Mouse (Mus musculus): Measurements from ENCODE around the gene Golga7b. TPM values are rescaled to one million over a fixed set of nuclear protein-coding genes. Genes with fewer than 3 reads are reported as not detected.

Gene Golga7b
- total RNA-seq (2017), result not detected in 3 replicates

DNA sequence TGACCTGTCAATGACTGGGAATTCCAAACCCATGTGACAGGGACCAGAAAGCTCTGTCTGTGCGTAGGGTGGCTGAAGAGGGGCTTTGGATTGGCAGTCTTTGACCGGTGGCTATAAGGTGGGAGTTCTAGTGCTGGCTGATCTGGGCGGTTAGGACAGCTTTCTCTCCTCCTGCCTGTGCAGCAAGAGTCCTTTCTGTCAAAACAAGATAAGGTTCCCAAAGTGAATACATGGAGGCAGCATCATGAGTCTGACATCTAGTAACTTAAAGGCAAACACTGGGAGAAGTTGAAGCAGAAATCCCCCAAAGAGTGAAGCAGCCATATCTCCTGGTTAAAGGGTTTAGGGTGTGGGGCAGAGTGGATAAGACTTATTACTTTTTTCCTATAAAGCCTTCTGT lies at the start of gene Golga7b:
Gene Golga7b (plus strand): TSS at position 56 of the 400 bp plus-strand sequence.
- ATAC-seq (replicated peaks; ENCODE audit: insufficient number of reproducible peaks, low FRiP score, low TSS enrichment, poor library complexity, severe bottlenecking), result no peak

GRCm38 (mm10) chr19:42198026-42198425 lies 49.3 kb upstream of the Golga7b start:
- no peak for ATAC-seq (replicated peaks; ENCODE audit: insufficient number of reproducible peaks, low FRiP score, low TSS enrichment, poor library complexity, severe bottlenecking)

DNA sequence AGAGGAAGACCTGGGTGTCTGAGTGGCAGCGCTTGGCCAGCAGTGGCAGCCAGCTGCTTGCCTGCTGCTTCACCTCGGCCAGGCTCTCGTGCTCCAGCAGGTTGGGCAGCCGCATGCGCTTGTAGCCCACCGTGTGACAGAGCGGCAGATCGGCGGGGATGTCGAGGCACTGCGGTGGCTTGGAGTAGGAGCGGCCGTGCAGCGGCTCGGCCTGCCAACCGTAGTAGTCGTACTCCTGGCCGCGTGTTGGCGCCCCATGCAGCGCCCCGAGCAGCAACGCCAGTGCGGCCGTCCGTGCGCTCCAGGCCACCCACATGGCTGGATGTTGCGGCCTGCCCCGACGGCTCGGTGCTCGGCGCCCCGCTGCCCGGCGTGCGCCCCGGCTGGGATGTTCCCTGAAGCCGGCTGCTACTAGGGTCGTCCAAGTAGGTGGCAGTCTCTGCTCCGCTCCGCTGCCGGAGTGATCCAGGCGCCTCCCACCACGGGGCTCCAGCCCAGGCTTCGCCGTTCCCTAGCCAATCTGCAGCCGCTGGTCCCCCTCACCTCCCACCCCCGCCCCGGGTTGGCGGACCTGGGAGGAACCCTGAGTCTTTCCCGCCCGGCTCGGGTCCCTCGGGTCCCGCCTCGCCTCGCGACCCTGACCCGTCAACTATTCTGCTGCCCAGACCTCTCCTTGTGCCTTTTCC lies 45.5 kb upstream of the Golga7b start, which contains the start of gene Sfrp5:
Gene Sfrp5 (minus strand): TSS at position 557 of the 686 bp plus-strand sequence.
- no peak for ATAC-seq (replicated peaks; ENCODE audit: insufficient number of reproducible peaks, low FRiP score, low TSS enrichment, poor library complexity, severe bottlenecking)

DNA sequence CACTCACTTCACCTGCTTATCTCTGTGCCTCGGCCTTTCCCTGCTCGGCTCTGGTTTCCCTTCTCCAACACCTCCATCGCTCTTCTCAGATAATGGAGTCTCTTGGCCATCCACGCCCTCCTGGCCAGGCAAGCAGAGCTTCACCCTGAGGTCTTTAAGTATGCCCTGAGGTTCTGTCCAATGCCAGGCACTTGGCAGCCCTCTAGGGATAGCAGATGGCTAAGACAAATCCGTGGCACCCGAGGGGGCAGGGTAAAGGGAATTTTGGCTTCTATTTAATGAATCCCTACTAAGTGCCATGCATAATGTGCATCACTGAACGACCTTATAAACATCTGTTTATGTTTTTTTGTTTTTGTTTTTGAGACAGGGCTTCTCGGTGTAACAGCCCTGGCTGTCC lies 44.9 kb upstream of the Golga7b start:
- no peak for ATAC-seq (replicated peaks; ENCODE audit: insufficient number of reproducible peaks, low FRiP score, low TSS enrichment, poor library complexity, severe bottlenecking)

GRCm38 (mm10) chr19:42204306-42204705 lies 43.1 kb upstream of the Golga7b start:
- no peak for ATAC-seq (replicated peaks; ENCODE audit: insufficient number of reproducible peaks, low FRiP score, low TSS enrichment, poor library complexity, severe bottlenecking)

- ATAC-seq (replicated peaks; ENCODE audit: insufficient number of reproducible peaks, low FRiP score, low TSS enrichment, poor library complexity, severe bottlenecking), result no peak
Observed at GRCm38 (mm10) chr19:42205201-42205600, 42.2 kb upstream of the Golga7b start.

GRCm38 (mm10) chr19:42209485-42209884 lies 37.9 kb upstream of the Golga7b start:
- no peak for ATAC-seq (replicated peaks; ENCODE audit: insufficient number of reproducible peaks, low FRiP score, low TSS enrichment, poor library complexity, severe bottlenecking)

DNA sequence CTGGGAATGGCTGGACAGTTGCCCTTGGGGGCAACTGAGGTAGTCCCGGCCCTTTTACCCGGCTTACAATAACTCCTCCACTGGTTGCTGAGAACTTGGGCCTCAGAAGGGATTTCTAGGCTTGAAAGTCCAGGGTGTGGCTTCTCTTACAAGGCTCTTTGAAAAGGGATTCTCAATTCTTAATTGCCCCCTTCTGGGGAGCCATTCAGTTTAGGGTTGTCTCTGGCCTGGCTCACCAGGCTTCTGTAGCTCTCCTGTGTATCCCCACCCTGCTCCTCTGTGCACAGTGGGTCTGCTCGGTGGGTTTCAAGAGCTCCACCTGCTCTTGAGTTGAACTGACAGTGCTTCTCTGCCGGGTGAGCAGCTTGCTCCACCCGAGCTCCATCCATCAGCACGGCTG lies 37.4 kb upstream of the Golga7b start:
- no peak for ATAC-seq (replicated peaks; ENCODE audit: insufficient number of reproducible peaks, low FRiP score, low TSS enrichment, poor library complexity, severe bottlenecking)

- ATAC-seq (replicated peaks; ENCODE audit: insufficient number of reproducible peaks, low FRiP score, low TSS enrichment, poor library complexity, severe bottlenecking), result no peak
Observed at GRCm38 (mm10) chr19:42211936-42212335, 35.4 kb upstream of the Golga7b start.

GRCm38 (mm10) chr19:42214601-42215000 lies 32.8 kb upstream of the Golga7b start:
- no peak for ATAC-seq (replicated peaks; ENCODE audit: insufficient number of reproducible peaks, low FRiP score, low TSS enrichment, poor library complexity, severe bottlenecking)

GRCm38 (mm10) chr19:42216699-42217373 lies 30.5 kb upstream of the Golga7b start:
- no peak for ATAC-seq (replicated peaks; ENCODE audit: insufficient number of reproducible peaks, low FRiP score, low TSS enrichment, poor library complexity, severe bottlenecking)

GRCm38 (mm10) chr19:42217374-42217763 lies 30.0 kb upstream of the Golga7b start:
- no peak for ATAC-seq (replicated peaks; ENCODE audit: insufficient number of reproducible peaks, low FRiP score, low TSS enrichment, poor library complexity, severe bottlenecking)

DNA sequence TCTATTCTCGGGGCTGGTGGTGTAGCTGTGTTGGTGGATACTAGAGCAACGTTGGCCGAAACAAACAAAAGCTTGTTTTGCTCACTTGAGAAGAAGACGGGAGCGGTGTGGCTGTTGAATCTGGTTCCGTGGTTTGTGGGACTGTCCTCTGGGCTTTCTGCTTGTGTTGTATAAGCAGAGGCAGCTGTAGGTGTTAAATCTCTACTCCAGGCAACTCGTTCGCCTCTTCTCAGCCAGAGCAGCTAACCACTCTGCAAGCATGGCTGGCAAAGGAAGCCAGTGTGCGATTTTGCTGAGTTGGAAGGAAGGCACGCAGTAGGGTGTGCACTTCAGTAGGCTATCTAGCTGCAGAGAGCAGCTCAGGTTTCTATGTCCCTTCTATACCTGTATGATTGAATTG lies 20.9 kb upstream of the Golga7b start:
- no peak for ATAC-seq (replicated peaks; ENCODE audit: insufficient number of reproducible peaks, low FRiP score, low TSS enrichment, poor library complexity, severe bottlenecking)

- no peak for ATAC-seq (replicated peaks; ENCODE audit: insufficient number of reproducible peaks, low FRiP score, low TSS enrichment, poor library complexity, severe bottlenecking)
Observed at GRCm38 (mm10) chr19:42229499-42230287, 17.7 kb upstream of the Golga7b start.

GRCm38 (mm10) chr19:42230288-42230568 lies 17.1 kb upstream of the Golga7b start:
- ATAC-seq (replicated peaks; ENCODE audit: insufficient number of reproducible peaks, low FRiP score, low TSS enrichment, poor library complexity, severe bottlenecking), result no peak

DNA sequence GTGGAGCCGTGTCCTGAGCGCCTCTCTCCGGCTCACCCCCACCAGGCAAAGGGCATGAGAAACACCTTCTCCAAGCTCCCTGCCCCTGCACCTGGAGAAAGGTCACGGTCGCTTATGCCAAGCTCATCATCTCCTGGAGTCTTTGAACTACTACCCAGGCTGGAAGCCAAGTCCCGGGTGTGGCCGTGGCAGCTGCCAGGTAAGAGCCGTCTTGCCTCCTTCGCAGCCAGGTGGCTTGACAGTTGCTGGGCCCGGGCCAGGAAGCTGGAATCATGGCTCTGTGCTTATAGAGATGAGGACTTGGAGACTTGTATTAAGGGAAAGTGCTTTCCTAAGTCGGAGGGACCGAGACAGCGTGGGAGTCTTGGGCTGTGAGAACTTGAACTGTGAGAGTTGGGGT lies 16.4 kb upstream of the Golga7b start:
- no peak for ATAC-seq (replicated peaks; ENCODE audit: insufficient number of reproducible peaks, low FRiP score, low TSS enrichment, poor library complexity, severe bottlenecking)

GRCm38 (mm10) chr19:42237602-42238340 lies 9.6 kb upstream of the Golga7b start:
- no peak for ATAC-seq (replicated peaks; ENCODE audit: insufficient number of reproducible peaks, low FRiP score, low TSS enrichment, poor library complexity, severe bottlenecking)

DNA sequence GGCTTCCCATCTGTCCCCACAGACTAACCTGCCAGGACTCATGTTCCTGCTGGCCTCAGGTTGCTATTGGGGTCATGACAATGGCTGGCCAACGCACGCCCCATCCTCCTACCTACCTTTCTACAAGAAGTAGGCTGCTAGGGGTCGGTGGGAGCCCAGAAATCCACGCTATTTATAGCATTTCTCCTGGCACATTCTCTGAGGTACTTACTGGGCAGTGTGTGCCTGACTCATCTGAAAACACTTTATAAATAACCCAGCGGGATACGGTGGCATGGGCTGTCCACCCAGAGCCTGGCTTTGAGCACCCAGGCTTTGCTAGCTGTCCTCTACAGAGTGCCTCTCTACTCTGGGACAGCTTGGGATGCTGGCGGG lies 9.0 kb upstream of the Golga7b start:
- no peak for ATAC-seq (replicated peaks; ENCODE audit: insufficient number of reproducible peaks, low FRiP score, low TSS enrichment, poor library complexity, severe bottlenecking)

DNA sequence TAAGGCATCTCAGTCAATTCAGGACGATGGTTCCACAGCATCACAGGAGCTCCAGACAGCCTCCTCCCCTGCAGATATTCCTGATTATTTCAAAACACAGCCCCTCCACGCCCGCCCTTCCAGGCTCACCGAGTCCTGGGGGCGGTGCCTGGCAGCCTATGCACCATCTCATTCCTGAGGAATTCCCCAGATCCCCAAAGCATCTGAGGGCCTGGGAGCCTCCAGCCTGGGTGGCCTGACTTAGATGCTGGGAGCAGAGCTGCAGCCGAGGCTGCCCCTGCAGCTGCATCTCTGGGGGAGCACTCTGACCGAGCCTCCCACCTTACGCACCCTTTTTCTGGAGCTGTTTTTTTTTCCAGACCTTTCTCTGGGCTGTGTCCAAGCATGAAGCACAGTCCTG lies 6.5 kb upstream of the Golga7b start:
- ATAC-seq (replicated peaks; ENCODE audit: insufficient number of reproducible peaks, low FRiP score, low TSS enrichment, poor library complexity, severe bottlenecking), result no peak

All from monocyte, adult 5-6 weeks (primary cell).